Mouse (Mus musculus) cerebellum, adult 2 months (tissue): ENCODE results near the gene Gipc3.

Experiments used
- CTCF ChIP-seq: fragments of 200-500 bp; IDR thresholded peaks from 2 replicates; pipeline ENCODE4 v1.5.1; 2011; ENCODE audit warnings: low read depth, mild to moderate bottlenecking, control low read depth, low read length, moderate library complexity, borderline replicate concordance; ENCODE audit not compliant: insufficient read depth
- POLR2A ChIP-seq: fragments of 200-500 bp; IDR thresholded peaks from 2 replicates; pipeline ENCODE4 v1.6.1; 2011; ENCODE audit warnings: low read length, control low read depth, borderline replicate concordance; ENCODE audit not compliant: insufficient read depth

GRCm38 (mm10) chr10:81365672-81366476 lies 22.8 kb upstream of the Gipc3 start, which contains the start of gene 4930404N11Rik:
- TF ChIP-seq CTCF (no peak), POLR2A (no peak)
